Comparison of ENCODE assay signal across 8 mouse cellular contexts in the genomic region with DNA sequence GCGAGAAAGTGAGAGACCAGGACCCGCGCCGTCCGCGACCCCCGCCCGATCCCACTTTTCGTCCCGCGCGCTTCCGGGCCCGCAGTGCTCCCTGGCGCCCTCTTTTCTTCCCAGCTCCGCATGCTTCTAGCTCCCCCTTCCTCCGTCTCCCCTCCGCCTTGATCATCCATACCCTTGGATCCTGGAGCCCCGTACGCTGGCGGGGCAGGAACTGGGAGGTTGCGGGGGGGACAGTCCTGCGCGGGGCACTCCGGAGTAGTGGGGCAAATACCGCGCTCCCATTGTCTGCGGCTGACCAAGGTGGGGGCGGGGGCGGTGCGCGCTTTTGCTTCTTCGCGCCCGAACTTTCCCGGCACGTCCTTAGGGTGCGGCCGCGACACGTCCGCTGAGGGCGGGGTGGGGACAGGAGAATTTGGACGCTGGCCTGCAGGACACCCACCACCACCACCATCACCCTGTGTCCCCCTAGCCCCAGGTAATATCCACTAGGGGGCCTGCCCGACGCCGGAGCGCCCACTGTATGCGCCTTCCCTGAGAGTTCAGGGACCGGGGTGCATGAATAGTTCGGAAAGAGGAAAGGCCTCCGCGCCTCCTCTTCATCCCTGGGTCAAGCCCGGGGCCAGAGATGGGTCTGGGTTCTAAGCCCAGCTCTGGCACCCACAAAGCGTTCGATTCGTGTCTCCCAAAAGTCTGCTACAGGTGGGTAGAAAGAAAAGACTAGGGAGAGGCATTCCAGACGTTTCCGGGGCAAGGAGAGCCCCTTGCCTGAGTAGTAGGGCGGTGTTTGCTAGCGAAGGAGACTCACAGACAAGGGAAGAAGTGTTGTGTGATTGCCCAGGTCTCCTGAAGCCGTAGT. TPM values are rescaled to one million over a fixed set of nuclear protein-coding genes. Genes with fewer than 3 reads are reported as not detected.
DNase-seq lines count a peak whose midpoint lies in the region; ATAC-seq and TF ChIP-seq lines count a peak whose summit lies in the region.

No protein-coding gene starts in this region.

- TF ChIP-seq CTCF in intestine, postnatal 0 days (IDR thresholded peaks at IDR 0.05; ENCODE audit: low read depth): peak; percentile 58
- no peak for TF ChIP-seq CTCF in lung, adult 2 months (IDR thresholded peaks at IDR 0.05; ENCODE audit: insufficient read depth, low read length)

- WGBS in intestine, postnatal 0 days: under 1% methylated on average over 60 of the region's 62 CpGs
- WGBS in lung, adult 2 months: under 1% methylated on average over 61 of the region's 62 CpGs
- under 1% methylated on average over 54 of the region's 62 CpGs for WGBS in neural tube, embryonic 14.5 days

- TF ChIP-seq POLR2A in lung, adult 2 months (IDR thresholded peaks at IDR 0.05; ENCODE audit: borderline replicate concordance, extremely low read depth, low read depth, low read length): no peak

- peak; percentile 5 to 9 for DNase-seq in left cerebral cortex, adult 18-20 months (ENCODE audit: low spot score in 2 of 2)
- no peak for DNase-seq in left cerebral cortex, adult 11 months (ENCODE audit: low spot score)
- peak; percentile 57 to 63 for DNase-seq in cerebellum, postnatal 10 days
- peak; percentile 73 for DNase-seq in lung, adult 2 months
- DNase-seq in thymus, postnatal 4 days: peak; percentile 71

- peak overlapping the region; percentile 95 for H3K4me2 ChIP-seq in intestine, postnatal 0 days (replicated peaks; ENCODE audit: low read depth)
- peak overlapping the region; percentile 73 for H3K4me2 ChIP-seq in neural tube, embryonic 14.5 days (ENCODE audit: low read depth, low read length)

- H3K4me1 ChIP-seq in intestine, postnatal 0 days (replicated peaks; ENCODE audit: control insufficient read depth, insufficient read depth, low read length): 0 out of 2 replicates have a peak, but pooled peaks cover 3% of the 10 kb centered on the region
- peaks cover 10% of the 10 kb centered on the region for H3K4me1 ChIP-seq in lung, adult 2 months (ENCODE audit: control insufficient read depth, insufficient read depth, low read length)
- 0 out of 2 replicates have a peak, but pooled peaks cover 4% of the 10 kb centered on the region for H3K4me1 ChIP-seq in neural tube, embryonic 14.5 days (ENCODE audit: control insufficient read depth, insufficient read depth, low read length)

- peaks cover 23% of the 10 kb centered on the region for H3K36me3 ChIP-seq in intestine, postnatal 0 days (ENCODE audit: control insufficient read depth, insufficient read depth)
- peaks cover 8% of the 10 kb centered on the region; the same call in 1 of the 2 replicates for H3K36me3 ChIP-seq in neural tube, embryonic 14.5 days (ENCODE audit: control insufficient read depth, insufficient read depth, low read length)

- ATAC-seq in granulocyte monocyte progenitor cell, adult 5-6 weeks (replicated peaks; ENCODE audit: poor library complexity, severe bottlenecking): peak; percentile 28
- ATAC-seq in intestine, postnatal 0 days: peak; percentile 29
- peak; percentile 79 for ATAC-seq in neural tube, embryonic 14.5 days (ENCODE audit: low read depth)

- no peaks in the 10 kb centered on the region for H3K9me3 ChIP-seq in intestine, postnatal 0 days (ENCODE audit: control insufficient read depth)
- no peaks in the 10 kb centered on the region for H3K9me3 ChIP-seq in neural tube, embryonic 14.5 days (ENCODE audit: control insufficient read depth, low read length)

- H3K9ac ChIP-seq in intestine, postnatal 0 days (ENCODE audit: low read depth, low read length): peak overlapping the region; percentile 89
- H3K9ac ChIP-seq in neural tube, embryonic 14.5 days (replicated peaks; ENCODE audit: low read depth, low read length): peak overlapping the region; percentile 90

- peak overlapping the region; percentile 96 for H3K27ac ChIP-seq in intestine, postnatal 0 days (ENCODE audit: low read depth, low read length)
- H3K27ac ChIP-seq in neural tube, embryonic 14.5 days (ENCODE audit: low read depth, low read length): peak overlapping the region; percentile 68

- peak overlapping the region; percentile 88 for H3K4me3 ChIP-seq in intestine, postnatal 0 days (ENCODE audit: low read depth, low read length)
- H3K4me3 ChIP-seq in lung, adult 2 months (replicated peaks; ENCODE audit: extremely low read depth, low read depth, low read length): peak overlapping the region; percentile 90
- H3K4me3 ChIP-seq in neural tube, embryonic 14.5 days (ENCODE audit: low read depth, low read length): peak overlapping the region; percentile 81

- H3K27me3 ChIP-seq in intestine, postnatal 0 days (replicated peaks; ENCODE audit: control insufficient read depth, insufficient read depth, low read length): no peaks in the 10 kb centered on the region
- H3K27me3 ChIP-seq in neural tube, embryonic 14.5 days (ENCODE audit: control insufficient read depth, insufficient read depth, low read length): no peaks in the 10 kb centered on the region

RNA-seq across cellular contexts. Expression of a gene that starts 0.9 kb away (rescaled TPM):
- total RNA-seq in left cerebral cortex, adult 18-20 months (2021): 10 to 100 TPM; 22.7 to 31.6 TPM
- 35.0 and 39.9 TPM in 2 replicates for total RNA-seq in granulocyte monocyte progenitor cell, adult 5-6 weeks (2014; fragmentation: Nextera tagmentation)
- 54.2 and 60.5 TPM in 2 replicates for total RNA-seq in granulocyte monocyte progenitor cell, adult 5-6 weeks (2017)
- 277 and 300 TPM in 2 replicates for polyA plus RNA-seq in intestine, postnatal 0 days (2015; fragmentation: Nextera tagmentation; extraction: Ambion mirVana)
- polyA plus RNA-seq in lung, adult 2 months (2012; rRNA removed): 139 and 170 TPM in 2 replicates
- 102 and 174 TPM in 2 replicates for polyA plus RNA-seq in neural tube, embryonic 14.5 days (2014; fragmentation: Nextera tagmentation; extraction: Ambion mirVana)

RNA-seq across cellular contexts. Expression of a gene that starts 25.3 kb away (rescaled TPM):
- 10 to 100 TPM; 27.8 to 39.9 TPM for total RNA-seq in left cerebral cortex, adult 18-20 months (2021)
- total RNA-seq in granulocyte monocyte progenitor cell, adult 5-6 weeks (2014; fragmentation: Nextera tagmentation): 38.9 and 39.9 TPM in 2 replicates
- 320 and 344 TPM in 2 replicates for total RNA-seq in granulocyte monocyte progenitor cell, adult 5-6 weeks (2017)
- polyA plus RNA-seq in intestine, postnatal 0 days (2015; fragmentation: Nextera tagmentation; extraction: Ambion mirVana): 165 and 177 TPM in 2 replicates
- 39.1 and 67.4 TPM in 2 replicates for polyA plus RNA-seq in lung, adult 2 months (2012; rRNA removed)
- polyA plus RNA-seq in neural tube, embryonic 14.5 days (2014; fragmentation: Nextera tagmentation; extraction: Ambion mirVana): 53.2 and 67.9 TPM in 2 replicates

RNA-seq across cellular contexts. Expression of a gene that starts 28.8 kb away (rescaled TPM):
- total RNA-seq in left cerebral cortex, adult 18-20 months (2021): not detected
- total RNA-seq in granulocyte monocyte progenitor cell, adult 5-6 weeks (2014; fragmentation: Nextera tagmentation): not detected in 2 replicates
- total RNA-seq in granulocyte monocyte progenitor cell, adult 5-6 weeks (2017): not detected in 2 replicates
- polyA plus RNA-seq in intestine, postnatal 0 days (2015; fragmentation: Nextera tagmentation; extraction: Ambion mirVana): not detected in 2 replicates
- not detected in 2 replicates for polyA plus RNA-seq in lung, adult 2 months (2012; rRNA removed)
- polyA plus RNA-seq in neural tube, embryonic 14.5 days (2014; fragmentation: Nextera tagmentation; extraction: Ambion mirVana): 0.04 TPM in 1 of 2 replicates, not detected in the other

RNA-seq across cellular contexts. Expression of a gene that starts 52.7 kb away (rescaled TPM):
- total RNA-seq in left cerebral cortex, adult 18-20 months (2021): not detected
- not detected in 2 replicates for total RNA-seq in granulocyte monocyte progenitor cell, adult 5-6 weeks (2014; fragmentation: Nextera tagmentation)
- not detected in 2 replicates for total RNA-seq in granulocyte monocyte progenitor cell, adult 5-6 weeks (2017)
- polyA plus RNA-seq in intestine, postnatal 0 days (2015; fragmentation: Nextera tagmentation; extraction: Ambion mirVana): 0.08 and 0.14 TPM in 2 replicates
- not detected in 2 replicates for polyA plus RNA-seq in lung, adult 2 months (2012; rRNA removed)
- not detected in 2 replicates for polyA plus RNA-seq in neural tube, embryonic 14.5 days (2014; fragmentation: Nextera tagmentation; extraction: Ambion mirVana)

RNA-seq across cellular contexts. Expression of a gene that starts 53.8 kb away (rescaled TPM):
- not detected for total RNA-seq in left cerebral cortex, adult 18-20 months (2021)
- total RNA-seq in granulocyte monocyte progenitor cell, adult 5-6 weeks (2014; fragmentation: Nextera tagmentation): 6.2 and 14.0 TPM in 2 replicates
- 2.6 and 3.1 TPM in 2 replicates for total RNA-seq in granulocyte monocyte progenitor cell, adult 5-6 weeks (2017)
- 3.6 and 4.0 TPM in 2 replicates for polyA plus RNA-seq in intestine, postnatal 0 days (2015; fragmentation: Nextera tagmentation; extraction: Ambion mirVana)
- polyA plus RNA-seq in lung, adult 2 months (2012; rRNA removed): 1.6 and 1.8 TPM in 2 replicates
- not detected in 2 replicates for polyA plus RNA-seq in neural tube, embryonic 14.5 days (2014; fragmentation: Nextera tagmentation; extraction: Ambion mirVana)

Comparison
In these comparisons a context has a peak if more than half of its experiments do, and no peak if none do; other contexts are left out.
1. ATAC-seq: peak in every context shown above with its lines; median percentile 79 in neural tube, embryonic 14.5 days; 29 in intestine, postnatal 0 days; 28 in granulocyte monocyte progenitor cell, adult 5-6 weeks.